Mouse (Mus musculus) thymus, adult 2 months (tissue): ENCODE data around the gene Surf4.

ENCODE experiments used
- CTCF ChIP-seq: fragments of 200-500 bp; IDR thresholded peaks from 2 replicates; pipeline ENCODE4 v1.5.1; 2012; ENCODE audit warnings: mild to moderate bottlenecking, control low read depth, low read length, moderate library complexity, borderline replicate concordance; ENCODE audit not compliant: control insufficient read depth, poor library complexity, insufficient read depth; ENCODE audit errors: extremely low read depth
- POLR2A ChIP-seq: fragments of 200-500 bp; IDR thresholded peaks from 2 replicates; pipeline ENCODE4 v1.6.1; 2012; ENCODE audit warnings: mild to moderate bottlenecking, low read length, control low read depth, moderate library complexity; ENCODE audit not compliant: control insufficient read depth, poor library complexity, insufficient read depth; ENCODE audit errors: extremely low read depth

DNA sequence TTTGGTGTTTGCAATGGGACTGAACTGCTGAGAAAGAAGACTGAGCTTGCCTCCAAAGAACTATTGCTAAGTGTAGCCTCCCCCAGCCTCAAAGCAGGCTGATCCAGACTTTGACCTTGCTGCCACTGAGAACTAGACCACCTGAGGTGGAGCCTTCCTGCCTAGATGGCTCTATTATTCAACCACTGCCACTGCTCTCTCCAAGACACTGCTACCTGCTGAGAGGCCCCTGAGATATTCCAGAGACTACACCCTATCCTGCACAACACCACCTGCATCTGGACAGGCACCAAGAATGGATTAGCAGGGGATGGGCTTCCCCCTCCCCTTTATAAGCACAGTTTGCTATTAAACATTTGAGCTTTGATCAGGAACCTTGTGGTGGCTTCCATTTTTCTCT, 55.2 kb downstream of the Surf4 start:
- no peak for TF ChIP-seq CTCF
- TF ChIP-seq POLR2A: no peak
